Mouse (Mus musculus) macrophage (primary cell): ENCODE data around the gene Arl5c. TPM values are rescaled to one million over a fixed set of nuclear protein-coding genes. Genes with fewer than 3 reads are reported as not detected.
A peak's percentile ranks its signal among the peaks of the same experiment; 100 is the strongest.

ENCODE experiments used
- H3K27ac ChIP-seq: fragments of 350-480 bp; formaldehyde crosslinking; 2 replicates; pipeline ENCODE4 v1.9.0; 2021
- H3K36me3 ChIP-seq: fragments of 350-480 bp; formaldehyde crosslinking; 2 replicates; pipeline ENCODE4 v1.9.0; 2021; ENCODE audit errors: inconsistent target
- H3K4me3 ChIP-seq: fragments of 350-480 bp; formaldehyde crosslinking; 2 replicates; pipeline ENCODE4 v1.9.0; 2021; ENCODE audit errors: inconsistent target
- H3K79me2 ChIP-seq: fragments of 350-480 bp; formaldehyde crosslinking; 2 replicates; pipeline ENCODE4 v1.9.0; 2021; ENCODE audit errors: inconsistent target
- whole genome bisulfite sequencing: methylation state at CpG from one replicate; pipeline ENCODE4 v1.1.7; 2026; ENCODE audit warnings: inconsistent platforms; ENCODE audit not compliant: missing documents; 5-methylcytosine and 5-hydroxymethylcytosine counted together
- polyA plus RNA-seq: library from polyadenylated mRNA; stranded (reverse); fragments of 250-400 nt; gene quantifications from 3 replicates; pipeline ENCODE4 v1.2.4, GENCODE M21; 2018; ENCODE audit warnings: inconsistent platforms

Gene Arl5c
- polyA plus RNA-seq, 1 experiment from 2014 or later = 38.4 TPM

DNA sequence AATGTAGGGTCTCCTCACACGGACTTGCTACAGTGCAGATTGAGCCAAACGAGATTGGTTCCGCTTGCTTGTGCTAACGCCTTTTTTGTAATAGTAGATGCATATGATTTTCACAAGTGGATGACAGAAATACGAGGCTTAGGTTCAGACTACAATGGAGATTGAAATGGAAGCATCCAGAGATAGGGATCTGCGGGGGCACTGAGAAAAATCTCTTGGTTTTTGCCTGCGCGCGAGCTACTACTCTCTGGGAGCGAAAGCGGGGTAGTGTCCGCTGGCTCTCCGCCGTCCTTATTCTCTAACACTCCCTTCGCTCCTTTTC is 30.2 kb upstream of the Arl5c start:
- WGBS = 10% methylated on average over 15 of the region's 15 CpGs
- Histone ChIP-seq H3K27ac (peak overlapping the region; percentile 97), H3K36me3 (peaks cover 20% of the 10 kb centered on the region), H3K79me2 (peaks cover 21% of the 10 kb centered on the region), H3K4me3 (peak overlapping the region; percentile 97)

- Histone ChIP-seq H3K36me3 (peaks cover 8% of the 10 kb centered on the region), H3K4me3 (no peak overlapping the region), H3K27ac (no peak overlapping the region), H3K79me2 (peaks cover 21% of the 10 kb centered on the region)
- WGBS = 83% methylated on average over 3 of the region's 3 CpGs
Measured at GRCm38 (mm10) chr11:98024516-98024915, 28.5 kb upstream of the Arl5c start.

DNA sequence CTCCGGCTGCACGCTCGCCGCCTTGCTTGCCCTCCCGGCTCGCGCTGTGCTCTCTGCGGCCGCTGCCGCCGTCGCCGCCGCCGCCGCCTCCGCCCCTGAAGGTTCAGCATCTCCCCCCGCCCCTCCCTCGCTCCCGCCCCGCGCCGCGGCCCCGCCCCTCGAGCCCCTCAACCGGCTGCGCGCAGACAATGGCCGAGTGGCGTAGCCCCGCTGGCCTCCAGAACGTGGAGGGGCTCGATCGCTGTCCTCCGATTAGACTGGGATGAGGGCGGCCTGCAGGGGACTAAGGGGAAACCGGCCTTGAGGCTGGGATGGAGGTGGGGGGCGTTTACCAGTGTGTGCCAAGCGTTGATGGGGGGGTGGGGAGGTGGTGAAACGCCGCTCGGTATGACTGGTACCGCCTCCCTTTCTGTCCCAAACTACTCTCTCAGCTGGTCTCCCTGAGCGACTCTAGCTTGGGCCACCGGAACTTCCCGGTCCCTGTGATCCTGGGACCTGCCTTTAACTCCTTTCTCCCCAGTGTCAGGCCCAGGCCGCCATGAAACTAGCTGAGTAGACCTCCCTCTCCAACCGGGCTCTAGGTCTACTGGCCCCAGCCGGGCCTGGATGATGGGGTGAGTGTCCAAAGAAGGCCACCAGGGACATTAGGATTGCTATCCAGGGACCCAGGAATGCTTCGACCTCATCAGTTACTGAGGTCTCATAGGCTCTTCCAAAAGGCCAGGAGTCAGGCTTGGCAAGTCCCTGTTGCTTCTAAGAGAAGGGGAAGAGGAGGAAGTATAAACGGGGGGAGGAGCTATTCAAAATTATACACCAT is 26.8 kb upstream of the Arl5c start, which contains the start of gene Cacnb1:
Gene Cacnb1, minus strand, starts transcription at position 480 of the 817 bp plus-strand sequence.
- Histone ChIP-seq H3K79me2 (peaks cover 8% of the 10 kb centered on the region), H3K27ac (peak within 1 kb of the TSS; percentile 52)
- WGBS = 3% methylated on average over 21 of the region's 52 CpGs

GRCm38 (mm10) chr11:98022253-98022554 is 26.2 kb upstream of the Arl5c start:
- Histone ChIP-seq H3K27ac (no peak overlapping the region), H3K36me3 (no peaks in the 10 kb centered on the region), H3K4me3 (peak overlapping the region; percentile 40), H3K79me2 (peaks cover 2% of the 10 kb centered on the region)
- 0% methylated on average over 21 of the region's 23 CpGs for WGBS

More for the DNA sequence above, 26.8 kb upstream of the Arl5c start, which contains the start of gene Cacnb1:
- no peaks in the 10 kb centered on the region for H3K36me3 ChIP-seq
- H3K4me3 ChIP-seq = peak within 1 kb of the TSS; percentile 40

DNA sequence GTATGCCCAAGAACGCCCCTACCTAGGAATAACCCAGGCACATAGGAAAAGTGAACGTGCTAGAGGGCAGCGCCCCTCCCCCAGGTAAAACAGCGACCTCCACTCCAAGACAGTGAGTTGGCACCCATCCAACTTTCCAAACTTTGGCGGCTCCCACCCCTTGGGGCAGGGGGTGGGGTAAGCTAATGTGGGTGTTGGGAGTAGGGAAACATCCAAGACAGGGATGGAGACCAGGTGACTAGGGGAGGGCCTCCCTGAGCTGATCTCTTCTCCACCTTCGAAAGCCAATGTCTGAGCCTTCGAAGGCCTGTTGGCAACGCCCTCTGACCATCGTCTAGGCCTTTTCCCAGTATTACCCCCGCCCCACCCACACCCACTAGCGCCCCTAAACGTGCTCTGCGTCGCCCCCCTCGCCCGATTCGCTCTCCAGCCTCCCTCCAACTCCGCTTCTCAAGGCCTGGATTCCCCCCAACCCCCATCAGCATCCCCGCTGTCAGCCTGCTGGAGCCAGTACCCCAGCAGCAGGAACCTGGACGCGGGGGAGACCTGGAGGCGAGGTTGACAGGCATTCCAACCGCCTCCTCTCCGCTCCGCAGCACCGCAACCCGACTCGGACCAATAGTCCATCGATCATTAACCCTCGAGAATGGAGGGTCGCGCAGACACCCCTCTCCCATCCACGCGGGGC is 25.7 kb upstream of the Arl5c start:
- Histone ChIP-seq H3K4me3 (peak overlapping the region; percentile 40), H3K27ac (no peak overlapping the region), H3K36me3 (no peaks in the 10 kb centered on the region), H3K79me2 (no peaks in the 10 kb centered on the region)
- 16% methylated on average over 30 of the region's 34 CpGs for WGBS

DNA sequence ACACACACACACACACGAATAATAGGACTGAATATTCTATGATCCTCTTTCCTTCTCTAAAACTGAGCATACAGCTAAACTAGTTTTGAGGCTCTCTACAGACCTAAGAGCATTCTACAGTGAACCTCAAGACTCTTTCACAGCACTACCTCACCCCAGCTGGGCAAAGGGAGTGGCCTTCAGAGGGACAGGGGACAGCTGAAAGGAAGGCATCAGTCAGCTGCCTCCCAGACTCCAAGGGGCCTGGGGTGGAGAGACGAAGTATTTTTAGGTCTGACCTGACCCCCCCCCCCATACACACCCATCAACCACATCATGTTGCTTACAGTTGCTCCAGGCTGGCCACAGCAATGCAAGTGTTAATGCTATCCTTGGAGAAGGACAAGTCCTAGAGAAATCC is 25.1 kb upstream of the Arl5c start:
- 45% methylated on average over 2 of the region's 2 CpGs for WGBS
- Histone ChIP-seq H3K4me3 (no peak overlapping the region), H3K27ac (no peak overlapping the region), H3K36me3 (peaks cover 5% of the 10 kb centered on the region; the same call in 1 of the 2 replicates), H3K79me2 (no peaks in the 10 kb centered on the region)

DNA sequence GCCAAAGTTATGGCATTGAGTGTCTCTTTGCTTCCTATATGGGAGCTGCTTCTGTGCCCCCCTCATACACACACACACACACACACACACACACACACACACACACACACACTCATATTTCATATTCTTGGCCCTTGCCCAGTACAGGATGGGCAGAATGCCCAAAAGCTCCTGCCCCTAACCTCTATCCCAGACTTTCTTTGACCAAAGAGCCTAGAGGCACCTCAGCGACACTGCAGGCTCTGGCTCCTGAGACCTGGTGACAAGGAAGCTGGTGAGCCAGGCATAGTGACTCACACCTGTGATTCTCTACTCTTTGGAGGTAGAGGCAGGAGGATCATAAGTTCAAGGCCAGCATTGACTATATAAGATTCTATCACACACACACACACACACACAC is 24.7 kb upstream of the Arl5c start:
- Histone ChIP-seq H3K79me2 (no peaks in the 10 kb centered on the region), H3K36me3 (peaks cover 5% of the 10 kb centered on the region; the same call in 1 of the 2 replicates), H3K4me3 (no peak overlapping the region), H3K27ac (no peak overlapping the region)
- WGBS = 89% methylated on average over 1 of the region's 1 CpGs

GRCm38 (mm10) chr11:98019883-98020610 is 24.1 kb upstream of the Arl5c start:
- Histone ChIP-seq H3K36me3 (peaks cover 5% of the 10 kb centered on the region; the same call in 1 of the 2 replicates), H3K79me2 (no peaks in the 10 kb centered on the region), H3K4me3 (no peak overlapping the region), H3K27ac (no peak overlapping the region)
- WGBS = 63% methylated on average over 6 of the region's 8 CpGs

- no peaks in the 10 kb centered on the region for H3K79me2 ChIP-seq
- 64% methylated on average over 10 of the region's 10 CpGs for WGBS
Measured at GRCm38 (mm10) chr11:98018858-98019641, 23.1 kb upstream of the Arl5c start.

GRCm38 (mm10) chr11:98018222-98018621 is 22.2 kb upstream of the Arl5c start:
- peaks cover 5% of the 10 kb centered on the region; the same call in 1 of the 2 replicates for H3K36me3 ChIP-seq
- 63% methylated on average over 6 of the region's 6 CpGs for WGBS
- no peaks in the 10 kb centered on the region for H3K79me2 ChIP-seq
- H3K4me3 ChIP-seq = no peak overlapping the region
- H3K27ac ChIP-seq = no peak overlapping the region

More at GRCm38 (mm10) chr11:98018858-98019641, 23.1 kb upstream of the Arl5c start:
- H3K4me3 ChIP-seq = no peak overlapping the region
- H3K27ac ChIP-seq = no peak overlapping the region
- H3K36me3 ChIP-seq = peaks cover 5% of the 10 kb centered on the region; the same call in 1 of the 2 replicates

GRCm38 (mm10) chr11:98016824-98017223 is 20.8 kb upstream of the Arl5c start:
- no peak overlapping the region for H3K27ac ChIP-seq
- no peaks in the 10 kb centered on the region for H3K79me2 ChIP-seq
- WGBS = 96% methylated on average over 4 of the region's 4 CpGs
- no peak overlapping the region for H3K4me3 ChIP-seq
- peaks cover 5% of the 10 kb centered on the region; the same call in 1 of the 2 replicates for H3K36me3 ChIP-seq

DNA sequence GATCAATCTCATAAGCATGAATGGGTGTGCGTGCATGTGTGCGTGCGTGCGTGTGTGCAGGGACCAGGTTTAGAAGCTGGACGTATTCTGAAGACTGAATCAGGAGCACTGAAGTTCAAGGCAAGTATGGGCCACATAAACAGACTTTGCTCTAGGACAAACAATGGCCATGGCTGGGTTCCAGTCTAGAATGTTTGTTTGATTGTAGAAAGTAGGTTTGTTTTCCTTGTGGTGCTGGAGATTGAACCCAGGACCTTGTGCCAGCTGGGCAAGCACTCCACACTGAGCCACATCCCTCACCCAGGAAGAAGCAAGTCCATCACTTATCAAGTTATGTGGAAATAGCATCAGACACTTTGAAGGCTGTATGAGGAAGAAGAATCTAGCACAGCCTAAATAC is 20.2 kb upstream of the Arl5c start:
- no peak overlapping the region for H3K4me3 ChIP-seq
- no peak overlapping the region for H3K27ac ChIP-seq
- peaks cover 5% of the 10 kb centered on the region; the same call in 1 of the 2 replicates for H3K36me3 ChIP-seq
- no peaks in the 10 kb centered on the region for H3K79me2 ChIP-seq
- 100% methylated on average over 5 of the region's 5 CpGs for WGBS

DNA sequence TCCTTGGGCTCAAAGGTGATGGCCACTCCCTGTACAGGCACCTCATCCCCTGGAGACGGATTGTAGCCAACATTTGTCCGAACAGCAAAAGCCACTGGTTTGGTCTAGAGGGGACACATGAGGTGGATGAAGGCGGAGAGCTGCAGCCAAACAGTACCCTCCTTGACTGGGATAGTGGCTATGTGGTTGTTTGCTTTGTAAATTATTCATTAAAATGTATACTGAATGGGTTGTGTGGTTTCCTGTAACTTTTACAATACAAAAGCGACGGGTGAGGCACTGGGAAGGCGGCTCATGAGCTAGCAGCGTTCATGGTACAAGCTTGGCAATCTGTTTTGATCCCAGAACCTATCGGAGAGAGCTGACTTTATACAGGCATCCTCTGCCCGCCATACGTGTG is 16.9 kb upstream of the Arl5c start:
- H3K27ac ChIP-seq = no peak overlapping the region
- no peak overlapping the region for H3K4me3 ChIP-seq
- no peaks in the 10 kb centered on the region for H3K79me2 ChIP-seq
- 96% methylated on average over 10 of the region's 10 CpGs for WGBS
- H3K36me3 ChIP-seq = peaks cover 5% of the 10 kb centered on the region; the same call in 1 of the 2 replicates

GRCm38 (mm10) chr11:98011716-98012115 is 15.7 kb upstream of the Arl5c start:
- Histone ChIP-seq H3K79me2 (no peaks in the 10 kb centered on the region), H3K36me3 (peaks cover 5% of the 10 kb centered on the region; the same call in 1 of the 2 replicates), H3K27ac (no peak overlapping the region), H3K4me3 (no peak overlapping the region)
- WGBS = 92% methylated on average over 8 of the region's 9 CpGs
